Mouse (Mus musculus): ENCODE measurements at regions not wholly inside any gene's neighbourhood (a gene's known extent, or its start where the extent isn't known, plus 50 kb on each side); places are given as distances from the start of the nearest gene placed in this dataset.

DNA sequence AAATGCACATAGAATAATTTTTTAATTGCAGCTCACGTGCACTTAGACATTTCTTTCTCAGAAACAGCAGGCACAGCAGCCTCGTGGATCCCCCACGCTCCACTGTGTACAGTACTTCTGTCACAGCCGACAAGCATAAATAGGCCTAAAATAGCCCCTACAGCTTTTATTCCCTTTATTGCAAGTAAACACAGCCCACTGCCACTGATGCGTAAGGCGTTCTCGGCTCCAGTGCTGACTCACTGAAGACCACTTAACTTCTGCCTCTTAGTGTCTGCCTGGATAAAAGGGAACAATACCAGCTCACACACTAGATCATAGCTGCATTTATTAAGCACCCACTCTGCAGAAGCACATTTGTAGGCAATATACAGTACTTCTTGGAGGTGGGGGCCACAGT lies 60.5 kb upstream of the Actbl2 start:
- peak; percentile 63; the same call in 1 of the 2 replicates for ATAC-seq (ENCODE audit: insufficient read depth, low FRiP score)
- H3K27ac ChIP-seq (ENCODE audit: low read length), result peak overlapping the region; percentile 63
- H3K27me3 ChIP-seq (ENCODE audit: control insufficient read depth, insufficient read depth, low read length), result no peaks in the 10 kb centered on the region
- no peaks in the 10 kb centered on the region for H3K36me3 ChIP-seq (ENCODE audit: control insufficient read depth, insufficient read depth, low read length)
- H3K9ac ChIP-seq (ENCODE audit: low read length), result peak overlapping the region; percentile 12; the same call in 1 of the 2 replicates
- 31% methylated on average over 7 of the region's 7 CpGs for WGBS
- no peak overlapping the region for H3K4me2 ChIP-seq (ENCODE audit: low read depth, low read length)
- H3K4me1 ChIP-seq (ENCODE audit: control insufficient read depth, insufficient read depth, low read length), result peaks cover 4% of the 10 kb centered on the region; the same call in 1 of the 2 replicates
- no peaks in the 10 kb centered on the region for H3K9me3 ChIP-seq (replicated peaks; ENCODE audit: control insufficient read depth, low read length)
- H3K4me3 ChIP-seq (replicated peaks; ENCODE audit: low read length), result no peak overlapping the region

DNA sequence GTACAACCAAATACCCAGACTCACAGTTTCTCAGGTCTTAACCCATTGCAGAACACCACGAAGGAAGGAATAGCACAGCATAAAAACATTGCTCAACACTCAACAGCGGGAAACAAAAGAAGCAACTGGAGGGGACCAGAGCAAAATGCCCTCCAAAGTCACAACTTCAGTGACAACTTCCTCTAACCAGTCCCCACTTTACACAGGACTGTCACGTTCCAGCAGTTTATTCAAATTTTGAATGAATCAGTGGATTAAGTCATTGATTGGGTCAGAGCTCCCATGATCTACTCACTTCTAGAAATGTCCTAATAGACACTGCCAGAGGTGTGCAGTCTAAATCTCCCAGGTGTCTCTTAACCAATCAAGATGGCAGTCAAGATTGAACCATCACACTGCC lies 53.3 kb upstream of the Actbl2 start:
- Histone ChIP-seq H3K36me3 (ENCODE audit: control insufficient read depth, insufficient read depth, low read length) (no peaks in the 10 kb centered on the region), H3K4me1 (ENCODE audit: control insufficient read depth, insufficient read depth, low read length) (no peaks in the 10 kb centered on the region), H3K27me3 (ENCODE audit: control insufficient read depth, insufficient read depth, low read length) (no peaks in the 10 kb centered on the region), H3K4me3 (replicated peaks; ENCODE audit: low read length) (no peak overlapping the region), H3K4me2 (ENCODE audit: low read depth, low read length) (no peak overlapping the region), H3K9me3 (replicated peaks; ENCODE audit: control insufficient read depth, low read length) (no peaks in the 10 kb centered on the region), H3K27ac (ENCODE audit: low read length) (no peak overlapping the region), H3K9ac (ENCODE audit: low read length) (no peak overlapping the region)
- 77% methylated on average over 3 of the region's 3 CpGs for WGBS
- no peak for ATAC-seq (ENCODE audit: insufficient read depth, low FRiP score)

DNA sequence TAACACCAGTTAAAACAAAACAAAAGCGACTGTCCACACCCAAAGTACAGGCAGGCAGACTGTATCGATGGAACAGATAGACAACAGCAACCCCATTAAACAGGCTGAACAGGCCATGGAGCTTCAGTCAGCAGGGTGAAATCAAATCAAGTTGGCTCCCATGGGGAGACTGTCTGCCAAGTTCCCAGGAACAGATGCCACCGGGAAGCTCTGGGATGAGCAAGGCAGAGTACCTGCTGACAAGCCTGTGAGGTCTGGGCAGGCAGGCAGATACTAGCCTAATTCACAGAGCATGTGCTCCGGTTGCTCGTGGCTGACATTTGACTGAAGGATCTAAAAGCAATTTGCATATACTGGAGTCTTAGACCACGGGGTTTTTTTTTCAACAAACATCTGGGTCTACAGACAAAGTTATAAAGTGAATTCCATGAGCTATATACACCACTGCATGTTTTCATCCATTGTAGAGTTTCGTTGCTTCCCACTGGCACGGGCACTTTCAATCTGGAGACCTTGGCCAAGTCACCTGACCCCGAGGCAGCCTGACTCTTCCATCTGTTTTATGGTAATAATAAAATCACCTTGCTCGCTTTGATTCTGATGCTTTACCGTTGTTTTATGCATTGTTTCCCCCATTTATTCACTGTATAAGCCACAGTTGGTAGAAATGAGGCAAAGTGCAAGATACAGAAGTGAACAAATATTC lies 50.1 kb upstream of the Actbl2 start:
- H3K27ac ChIP-seq (ENCODE audit: low read length), result no peak overlapping the region
- no peak overlapping the region for H3K4me2 ChIP-seq (ENCODE audit: low read depth, low read length)
- H3K4me1 ChIP-seq (ENCODE audit: control insufficient read depth, insufficient read depth, low read length), result no peaks in the 10 kb centered on the region
- no peaks in the 10 kb centered on the region for H3K27me3 ChIP-seq (ENCODE audit: control insufficient read depth, insufficient read depth, low read length)
- no peak overlapping the region for H3K4me3 ChIP-seq (replicated peaks; ENCODE audit: low read length)
- H3K9ac ChIP-seq (ENCODE audit: low read length), result no peak overlapping the region
- H3K36me3 ChIP-seq (ENCODE audit: control insufficient read depth, insufficient read depth, low read length), result no peaks in the 10 kb centered on the region
- no peak for ATAC-seq (ENCODE audit: insufficient read depth, low FRiP score)
- 73% methylated on average over 11 of the region's 11 CpGs for WGBS
- no peaks in the 10 kb centered on the region for H3K9me3 ChIP-seq (replicated peaks; ENCODE audit: control insufficient read depth, low read length)

Data from stomach, embryonic 16.5 days (tissue).